Mouse (Mus musculus) forebrain, postnatal 0 days (tissue): Measurements from ENCODE around the gene Olfr411. TPM values are rescaled to one million over a fixed set of nuclear protein-coding genes. Genes with fewer than 3 reads are reported as not detected.

ENCODE experiments used
- ATAC-seq: fragments of 200-750 bp; cut with Nextera tagmentation; 2 replicates; pipeline ENCODE4 v1.8.0; 2017; ENCODE audit warnings: mild to moderate bottlenecking, moderate library complexity
- DNase-seq: peaks from one replicate; pipeline ENCODE4 v3.0.0-alpha.2; 2015
- H3K27ac ChIP-seq: fragments of 300-500 bp; sonication (generic); 2 replicates; pipeline ENCODE4 v1.5.1; 2014; ENCODE audit warnings: low read depth, mild to moderate bottlenecking, antibody characterized with exemption, low read length, moderate library complexity, mixed read lengths
- H3K27me3 ChIP-seq: fragments of 300-500 bp; sonication (generic); 2 replicates; pipeline ENCODE4 v1.6.1; 2014; ENCODE audit warnings: mild to moderate bottlenecking, low read length, mixed read lengths; ENCODE audit not compliant: insufficient read depth
- H3K36me3 ChIP-seq: fragments of 300-500 bp; sonication (generic); 2 replicates; pipeline ENCODE4 v1.6.1; 2014; ENCODE audit warnings: mild to moderate bottlenecking, moderate library complexity; ENCODE audit not compliant: insufficient read depth
- H3K4me1 ChIP-seq: fragments of 300-500 bp; sonication (generic); 2 replicates; pipeline ENCODE4 v1.6.1; 2014; ENCODE audit warnings: antibody characterized with exemption; ENCODE audit not compliant: insufficient read depth
- H3K4me2 ChIP-seq: fragments of 300-500 bp; sonication (generic); 2 replicates; pipeline ENCODE4 v1.6.1; 2014; ENCODE audit warnings: low read depth, mild to moderate bottlenecking, moderate library complexity
- H3K4me3 ChIP-seq: fragments of 300-500 bp; sonication (generic); 2 replicates; pipeline ENCODE4 v1.5.1; 2014; ENCODE audit warnings: low read depth, low read length, mixed read lengths
- H3K9ac ChIP-seq: fragments of 300-500 bp; sonication (generic); 2 replicates; pipeline ENCODE4 v1.6.1; 2014; ENCODE audit warnings: mild to moderate bottlenecking
- H3K9me3 ChIP-seq: fragments of 300-500 bp; sonication (generic); 2 replicates; pipeline ENCODE4 v1.6.1; 2016; ENCODE audit warnings: low read length
- CTCF ChIP-seq: sonication (generic); IDR thresholded peaks from 2 replicates; pipeline ENCODE4 v1.5.1; 2016; ENCODE audit warnings: antibody characterized with exemption, control low read depth, low read depth
- WGBS: fragments of 180-500 bp; shearing (Covaris S2); extraction: QIAGEN DNeasy Blood & Tissue Kit; methylation state at CpG from one replicate; pipeline ENCODE4 v1.1.7; 2014; 5-methylcytosine and 5-hydroxymethylcytosine counted together
- polyA plus RNA-seq: library from polyadenylated mRNA; unstranded; fragments of >200 nt; fragmentation: Nextera tagmentation; extraction: Ambion mirVana; gene quantifications from 2 replicates; pipeline ENCODE4 v1.2.1, GENCODE M21; 2015
- total RNA-seq: library from RNA; depleted of rRNA; stranded (reverse); fragments of >200 nt; gene quantifications from 2 replicates; pipeline ENCODE4 v1.2.3, GENCODE M21; 2014; rRNA removed

The Olfr411 gene
- total RNA-seq = not detected in 2 replicates
- polyA plus RNA-seq = not detected in 2 replicates

DNA sequence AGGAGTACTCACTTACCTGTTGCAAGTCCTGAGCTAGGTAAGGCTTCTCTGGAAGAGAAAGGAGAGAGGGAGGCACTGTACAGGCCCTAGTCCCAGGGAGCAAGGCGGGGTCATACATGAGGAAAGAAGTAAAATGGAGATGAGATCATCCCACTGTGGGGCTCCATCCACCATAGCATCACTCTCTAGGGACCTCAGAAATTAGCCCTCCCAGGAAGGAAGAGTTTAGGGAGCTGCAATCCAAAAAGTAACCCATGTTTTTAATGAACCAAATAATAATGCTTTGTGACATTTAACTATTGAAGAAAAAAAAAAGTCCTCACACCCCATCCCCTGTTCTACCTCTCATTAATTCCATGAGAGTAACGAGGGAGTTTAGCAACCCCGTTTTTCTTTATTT lies at the start of gene Olfr411:
Gene Olfr411 (minus strand): TSS at position 101 of the 400 bp plus-strand sequence.
- WGBS = 75% methylated on average over 3 of the region's 3 CpGs
- TF ChIP-seq CTCF = no peak
- Histone ChIP-seq H3K9ac (no peak within 1 kb of the TSS), H3K27me3 (peaks cover 3% of the 10 kb centered on the region; the same call in 1 of the 2 replicates), H3K36me3 (no peaks in the 10 kb centered on the region), H3K27ac (no peak within 1 kb of the TSS), H3K4me1 (no peaks in the 10 kb centered on the region), H3K4me2 (no peak within 1 kb of the TSS), H3K4me3 (no peak within 1 kb of the TSS), H3K9me3 (no peaks in the 10 kb centered on the region)
- ATAC-seq (no peak), DNase-seq (no peak)

DNA sequence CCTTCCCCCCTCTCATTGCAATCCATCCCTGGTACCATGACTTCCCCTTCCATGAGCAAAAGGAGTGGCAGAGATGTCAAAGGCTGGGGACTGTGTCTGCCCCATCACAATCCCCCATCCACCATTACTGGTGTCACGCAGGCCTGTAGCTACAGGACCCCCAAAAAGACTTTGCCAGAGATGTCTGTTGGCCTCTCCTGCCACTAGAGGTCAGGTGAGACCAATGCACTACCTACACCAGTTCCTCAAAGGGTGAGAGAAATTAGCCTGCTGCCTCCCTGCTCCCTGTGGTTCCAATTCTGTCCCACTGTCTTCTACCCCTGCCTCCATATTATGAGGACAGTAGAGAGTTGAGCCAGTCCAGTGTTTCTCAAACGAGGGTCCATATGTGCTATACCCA lies 49.7 kb upstream of the Olfr411 start:
- Histone ChIP-seq H3K36me3 (0 out of 2 replicates have a peak, but pooled peaks cover 4% of the 10 kb centered on the region), H3K27me3 (no peaks in the 10 kb centered on the region), H3K4me2 (no peak overlapping the region), H3K9me3 (no peaks in the 10 kb centered on the region), H3K4me1 (no peaks in the 10 kb centered on the region), H3K4me3 (no peak overlapping the region), H3K9ac (no peak overlapping the region), H3K27ac (no peak overlapping the region)
- peak; percentile 58; the same call in 1 of the 2 replicates for ATAC-seq
- WGBS = 58% methylated on average over 2 of the region's 2 CpGs
- DNase-seq = peak; percentile 41
- peak; percentile 73 for TF ChIP-seq CTCF

DNA sequence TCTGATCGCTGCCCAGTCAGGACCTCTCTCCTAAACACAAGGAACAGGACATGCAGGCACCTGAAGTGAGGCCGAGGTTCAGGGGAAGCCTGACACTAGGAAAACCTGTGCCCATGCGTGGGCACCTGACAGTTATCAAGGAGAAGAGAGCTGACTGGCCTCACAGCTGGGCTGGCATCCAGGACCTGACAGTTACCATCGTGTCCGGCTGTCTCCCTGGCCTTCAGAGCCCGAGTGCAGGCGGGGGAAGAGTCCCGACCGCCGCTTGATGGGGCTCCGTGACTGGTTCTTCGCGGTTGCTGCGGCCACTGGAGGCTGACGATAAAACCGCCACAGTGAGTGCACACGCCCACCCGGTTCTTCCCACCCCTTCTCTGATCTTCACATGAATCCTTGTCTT lies 43.1 kb upstream of the Olfr411 start:
- DNase-seq (no peak), ATAC-seq (no peak)
- no peaks in the 10 kb centered on the region for H3K27me3 ChIP-seq
- no peak overlapping the region for H3K4me3 ChIP-seq
- H3K9me3 ChIP-seq = no peaks in the 10 kb centered on the region
- 86% methylated on average over 18 of the region's 18 CpGs for WGBS
- no peak overlapping the region for H3K27ac ChIP-seq
- H3K4me1 ChIP-seq = no peaks in the 10 kb centered on the region; the same call in 1 of the 2 replicates
- TF ChIP-seq CTCF = no peak
- peaks cover 13% of the 10 kb centered on the region for H3K36me3 ChIP-seq
- H3K9ac ChIP-seq = no peak overlapping the region
- H3K4me2 ChIP-seq = no peak overlapping the region

DNA sequence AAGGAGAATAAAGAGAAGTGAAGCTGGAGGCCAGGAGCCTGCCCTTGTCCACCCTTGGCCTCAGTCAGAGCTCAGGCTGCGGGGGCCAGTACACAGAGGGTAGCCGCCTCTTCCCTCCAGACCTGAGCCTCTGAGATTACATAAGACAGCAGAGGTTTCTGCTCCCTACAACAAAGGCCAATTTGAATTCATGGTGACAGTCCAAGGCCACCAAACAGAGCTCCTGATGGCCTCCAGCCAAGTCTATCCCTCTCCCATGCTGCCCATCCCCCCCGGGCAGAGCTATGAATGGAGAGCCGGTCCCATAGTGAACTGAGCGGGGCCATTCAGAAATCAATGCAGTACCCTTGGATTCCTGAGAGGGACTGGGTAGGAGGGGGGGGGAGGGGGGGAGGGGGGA lies 41.0 kb upstream of the Olfr411 start:
- H3K27ac ChIP-seq = no peak overlapping the region
- H3K4me3 ChIP-seq = no peak overlapping the region
- WGBS = 33% methylated on average over 5 of the region's 5 CpGs
- no peak for ATAC-seq
- no peak overlapping the region for H3K4me2 ChIP-seq
- H3K4me1 ChIP-seq = no peaks in the 10 kb centered on the region; the same call in 1 of the 2 replicates
- peak; percentile 23 for DNase-seq
- H3K36me3 ChIP-seq = peaks cover 16% of the 10 kb centered on the region
- no peak overlapping the region for H3K9ac ChIP-seq
- no peak for TF ChIP-seq CTCF
- H3K27me3 ChIP-seq = no peaks in the 10 kb centered on the region
- H3K9me3 ChIP-seq = no peaks in the 10 kb centered on the region

GRCm38 (mm10) chr11:74392903-74393302 lies 40.5 kb upstream of the Olfr411 start:
- no peaks in the 10 kb centered on the region for H3K27me3 ChIP-seq
- no peak for TF ChIP-seq CTCF
- H3K4me1 ChIP-seq = no peaks in the 10 kb centered on the region; the same call in 1 of the 2 replicates
- no peak overlapping the region for H3K27ac ChIP-seq
- no peak overlapping the region for H3K9ac ChIP-seq
- DNase-seq (no peak), ATAC-seq (no peak)
- H3K36me3 ChIP-seq = peaks cover 16% of the 10 kb centered on the region
- 75% methylated on average over 6 of the region's 6 CpGs for WGBS
- no peaks in the 10 kb centered on the region for H3K9me3 ChIP-seq
- H3K4me3 ChIP-seq = no peak overlapping the region
- no peak overlapping the region for H3K4me2 ChIP-seq

DNA sequence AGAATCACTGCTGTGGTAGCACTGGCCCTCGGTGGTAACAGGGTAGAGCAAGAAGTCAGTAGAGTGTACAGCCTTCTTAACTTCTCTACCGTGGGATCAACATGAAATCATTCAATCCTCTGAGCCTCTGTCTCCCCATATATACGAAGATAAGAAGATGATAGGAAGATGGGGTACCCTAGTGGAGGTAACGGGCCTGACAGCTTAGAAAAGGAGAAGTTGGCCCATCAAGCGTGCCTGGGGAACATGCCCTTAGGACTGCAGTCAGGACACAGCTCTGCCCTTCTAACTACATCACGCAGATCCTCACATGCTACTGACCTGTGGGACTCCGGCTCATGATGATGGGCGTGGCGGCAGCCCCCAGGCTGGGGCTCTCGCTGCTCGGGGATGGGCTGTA lies 39.4 kb upstream of the Olfr411 start:
- H3K4me3 ChIP-seq = no peak overlapping the region
- no peaks in the 10 kb centered on the region for H3K27me3 ChIP-seq
- H3K36me3 ChIP-seq = peaks cover 16% of the 10 kb centered on the region
- ATAC-seq (no peak), DNase-seq (no peak)
- H3K9me3 ChIP-seq = no peaks in the 10 kb centered on the region
- H3K9ac ChIP-seq = no peak overlapping the region
- 92% methylated on average over 11 of the region's 11 CpGs for WGBS
- no peak overlapping the region for H3K4me2 ChIP-seq
- no peaks in the 10 kb centered on the region; the same call in 1 of the 2 replicates for H3K4me1 ChIP-seq
- TF ChIP-seq CTCF = no peak
- H3K27ac ChIP-seq = no peak overlapping the region

DNA sequence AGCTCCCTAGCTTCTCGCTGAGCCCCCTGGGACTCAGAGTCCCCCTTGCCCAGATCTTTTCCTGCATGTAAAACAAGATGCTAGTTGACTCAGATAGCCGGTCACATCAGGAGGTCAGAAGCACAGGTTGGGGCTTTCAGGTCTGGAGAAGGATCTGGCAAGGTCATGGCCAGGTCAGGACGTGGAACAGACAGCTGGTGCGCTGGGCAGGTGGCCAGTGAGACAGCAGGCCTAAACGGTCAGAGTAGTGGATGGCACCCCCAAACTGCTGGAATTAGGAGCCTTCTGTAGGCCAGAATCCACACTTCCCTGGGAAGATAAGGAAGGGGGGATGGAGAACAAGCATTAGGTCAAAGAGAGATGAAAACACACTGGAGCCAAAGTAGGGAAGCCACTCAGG lies 34.8 kb upstream of the Olfr411 start:
- no peak overlapping the region for H3K27ac ChIP-seq
- H3K9me3 ChIP-seq = no peaks in the 10 kb centered on the region
- no peak for ATAC-seq
- no peaks in the 10 kb centered on the region for H3K4me1 ChIP-seq
- DNase-seq = no peak
- 78% methylated on average over 5 of the region's 5 CpGs for WGBS
- H3K4me3 ChIP-seq = no peak overlapping the region
- H3K36me3 ChIP-seq = peaks cover 17% of the 10 kb centered on the region
- H3K27me3 ChIP-seq = no peaks in the 10 kb centered on the region
- no peak overlapping the region for H3K4me2 ChIP-seq
- TF ChIP-seq CTCF = no peak
- no peak overlapping the region for H3K9ac ChIP-seq
